Mouse (Mus musculus): ENCODE data around the gene Iqgap2. TPM values are rescaled to one million over a fixed set of nuclear protein-coding genes. Genes with fewer than 3 reads are reported as not detected.
A peak's percentile ranks its signal among the peaks of the same experiment; 100 is the strongest.

The Iqgap2 gene
- polyA plus RNA-seq, 1 experiment from 2014 or later: 9.6 TPM

DNA sequence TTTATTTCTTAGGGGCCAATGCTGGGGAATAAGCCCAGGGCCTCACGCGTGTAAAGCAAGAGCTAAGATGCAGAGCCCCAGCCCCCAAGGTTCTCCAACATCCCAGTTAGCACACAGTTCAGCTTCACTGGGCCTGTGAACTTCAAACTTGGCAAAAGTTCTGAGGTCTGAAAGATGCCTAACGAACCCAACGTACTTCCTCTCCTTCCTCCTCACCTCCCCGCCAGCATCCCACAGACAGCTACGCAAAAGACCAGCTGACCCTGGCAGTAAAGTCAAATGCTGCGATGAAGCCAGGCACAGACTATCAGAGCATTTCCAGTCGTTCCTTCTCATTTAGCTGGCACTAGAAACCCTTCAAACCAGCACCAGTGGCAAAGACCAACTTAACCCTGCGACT is 10.3 kb downstream of the Iqgap2 start:
- Histone ChIP-seq H3K4me2 (no peak overlapping the region), H3K4me1 (peaks cover 12% of the 10 kb centered on the region), H3K4me3 (no peak overlapping the region), H3K9ac (no peak overlapping the region), H3K27me3 (no peaks in the 10 kb centered on the region), H3K9me3 (no peaks in the 10 kb centered on the region), H3K27ac (no peak overlapping the region), H3K36me3 (no peaks in the 10 kb centered on the region)
- WGBS: 67% methylated on average over 9 of the region's 9 CpGs
- ATAC-seq (ENCODE audit: insufficient number of reproducible peaks, low FRiP score, low TSS enrichment, low read depth): no peak

DNA sequence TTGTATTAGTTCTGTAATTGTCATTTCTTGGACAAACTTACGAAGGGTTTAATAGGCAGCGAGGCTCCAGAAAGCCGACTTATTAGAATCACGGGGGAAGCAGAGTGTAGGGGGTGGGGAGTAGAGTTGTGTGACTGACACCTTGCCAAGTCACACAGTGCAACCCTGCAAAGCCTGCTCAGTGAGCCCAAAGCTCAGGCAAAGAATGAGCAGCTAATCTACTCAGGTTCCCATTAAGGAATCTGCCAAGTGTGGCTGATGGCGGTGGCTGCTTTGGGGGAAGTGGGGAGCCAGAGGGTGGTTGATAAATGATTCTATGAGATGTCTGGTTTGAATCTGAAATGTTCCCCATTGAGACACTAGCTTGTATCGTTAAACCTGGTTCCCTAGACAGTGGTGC is 11.1 kb downstream of the Iqgap2 start:
- 39% methylated on average over 6 of the region's 6 CpGs for WGBS
- Histone ChIP-seq H3K9ac (no peak overlapping the region), H3K4me3 (no peak overlapping the region), H3K36me3 (no peaks in the 10 kb centered on the region), H3K27ac (no peak overlapping the region), H3K4me2 (0 out of 2 replicates have a peak overlapping the region, but pooled peaks have one; percentile 12), H3K27me3 (no peaks in the 10 kb centered on the region), H3K9me3 (no peaks in the 10 kb centered on the region), H3K4me1 (peaks cover 12% of the 10 kb centered on the region)
- 0 out of 2 replicates have a peak, but pooled peaks have one; percentile 63 for ATAC-seq (ENCODE audit: insufficient number of reproducible peaks, low FRiP score, low TSS enrichment, low read depth)

DNA sequence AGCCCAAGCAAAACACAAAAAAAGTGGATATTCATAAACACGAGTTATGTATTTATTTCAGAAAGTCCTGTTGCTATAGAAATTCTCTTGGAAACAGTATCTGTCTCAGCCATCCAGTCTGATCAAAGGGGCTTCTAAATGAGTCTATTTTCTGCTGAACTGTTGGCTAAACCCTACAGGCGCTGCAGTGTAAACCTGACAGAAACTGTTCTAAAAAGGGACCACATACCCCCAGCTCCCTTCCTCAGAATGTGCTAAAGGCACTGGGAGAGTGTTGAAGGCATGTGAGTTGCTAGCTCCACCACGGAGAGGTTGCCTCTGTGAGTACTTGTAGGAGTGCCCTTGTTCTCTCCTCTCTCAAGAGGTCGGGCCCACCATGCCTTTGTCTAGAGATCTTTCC is 19.7 kb downstream of the Iqgap2 start:
- Histone ChIP-seq H3K27me3 (no peaks in the 10 kb centered on the region), H3K4me1 (peaks cover 10% of the 10 kb centered on the region; the same call in 1 of the 2 replicates), H3K9ac (no peak overlapping the region), H3K36me3 (no peaks in the 10 kb centered on the region), H3K4me3 (no peak overlapping the region), H3K4me2 (no peak overlapping the region), H3K27ac (no peak overlapping the region), H3K9me3 (no peaks in the 10 kb centered on the region)
- ATAC-seq (ENCODE audit: insufficient number of reproducible peaks, low FRiP score, low TSS enrichment, low read depth): no peak
- 70% methylated on average over 4 of the region's 4 CpGs for WGBS

DNA sequence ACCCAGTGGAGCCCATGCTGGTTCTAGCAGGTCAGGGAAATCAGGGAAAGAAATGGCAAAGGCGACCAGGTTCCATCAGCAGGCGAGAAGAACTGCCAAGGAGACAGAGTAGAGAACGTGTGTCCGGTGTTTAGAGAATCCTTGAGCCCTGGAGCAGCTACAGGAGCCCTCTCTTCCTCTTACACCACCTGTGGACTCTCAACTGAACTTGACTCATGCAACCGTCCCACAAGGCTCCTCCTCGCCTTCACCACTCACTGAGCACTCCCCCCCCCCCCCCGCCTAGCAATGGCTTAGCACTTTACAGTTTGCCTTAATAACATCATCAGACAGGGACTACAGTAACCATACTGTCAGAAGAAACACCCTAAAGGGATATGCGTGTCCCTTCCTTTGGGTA is 21.1 kb downstream of the Iqgap2 start:
- no peaks in the 10 kb centered on the region for H3K9me3 ChIP-seq
- no peak overlapping the region for H3K4me2 ChIP-seq
- H3K36me3 ChIP-seq: no peaks in the 10 kb centered on the region
- H3K4me1 ChIP-seq: peaks cover 10% of the 10 kb centered on the region; the same call in 1 of the 2 replicates
- no peak overlapping the region for H3K27ac ChIP-seq
- H3K4me3 ChIP-seq: no peak overlapping the region
- WGBS: 84% methylated on average over 6 of the region's 8 CpGs
- H3K9ac ChIP-seq: no peak overlapping the region
- no peaks in the 10 kb centered on the region for H3K27me3 ChIP-seq
- ATAC-seq (ENCODE audit: insufficient number of reproducible peaks, low FRiP score, low TSS enrichment, low read depth): no peak

DNA sequence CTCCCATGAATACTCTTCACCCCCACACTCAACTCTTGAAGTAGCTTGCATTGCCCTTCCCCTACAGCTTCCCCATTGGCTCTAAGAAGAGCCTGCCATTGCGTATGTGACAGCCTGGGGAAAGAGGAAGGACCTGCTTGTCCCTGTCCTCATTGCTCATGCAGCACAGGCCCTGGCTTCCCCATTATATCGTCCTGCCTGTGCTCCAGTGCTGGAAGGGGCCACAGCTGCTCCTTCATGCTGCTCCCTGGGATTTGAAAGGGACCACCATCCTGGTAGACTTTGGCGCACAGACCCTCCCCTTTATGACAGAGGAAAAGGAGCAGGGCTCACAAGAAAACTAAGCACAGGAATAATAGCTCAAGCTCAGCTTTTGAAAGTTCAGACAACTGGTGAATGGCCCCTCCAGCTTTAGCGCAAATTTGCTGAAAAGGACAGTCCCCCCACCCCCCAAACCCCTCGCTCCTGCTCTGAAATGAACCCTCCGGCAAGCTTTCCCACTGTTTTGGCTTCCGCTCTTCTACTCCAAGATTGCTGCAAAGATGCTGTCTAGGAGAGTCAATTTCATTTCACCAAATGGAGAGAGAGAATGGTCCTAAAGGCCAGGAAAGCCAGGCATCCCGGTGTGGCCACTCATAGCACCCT is 22.7 kb downstream of the Iqgap2 start:
- H3K36me3 ChIP-seq: no peaks in the 10 kb centered on the region
- no peak overlapping the region for H3K4me2 ChIP-seq
- ATAC-seq (ENCODE audit: insufficient number of reproducible peaks, low FRiP score, low TSS enrichment, low read depth): no peak
- no peaks in the 10 kb centered on the region for H3K9me3 ChIP-seq
- no peaks in the 10 kb centered on the region for H3K27me3 ChIP-seq
- H3K4me3 ChIP-seq: no peak overlapping the region
- peaks cover 10% of the 10 kb centered on the region; the same call in 1 of the 2 replicates for H3K4me1 ChIP-seq
- no peak overlapping the region for H3K9ac ChIP-seq
- WGBS: 73% methylated on average over 8 of the region's 8 CpGs
- no peak overlapping the region for H3K27ac ChIP-seq

DNA sequence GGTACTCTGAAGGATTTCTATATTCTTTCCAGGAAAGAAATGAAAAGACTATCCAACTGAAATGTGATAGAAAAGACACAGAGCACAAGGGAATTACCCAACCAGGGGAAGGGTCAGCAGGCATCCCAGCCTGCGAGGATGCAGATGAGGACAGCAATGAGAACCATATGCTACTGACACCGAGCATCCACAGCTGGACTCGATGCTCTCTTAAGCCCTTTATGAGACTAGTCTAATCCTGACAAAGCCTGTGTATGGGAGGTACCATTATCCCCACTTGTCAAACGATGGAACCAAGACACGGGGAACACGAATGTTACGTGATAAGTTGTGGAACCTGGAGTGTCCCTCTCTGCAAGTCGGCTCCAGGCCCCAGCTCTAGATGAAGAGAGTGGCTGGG is 29.5 kb downstream of the Iqgap2 start:
- no peak for ATAC-seq (ENCODE audit: insufficient number of reproducible peaks, low FRiP score, low TSS enrichment, low read depth)
- WGBS: 42% methylated on average over 8 of the region's 8 CpGs
- Histone ChIP-seq H3K9me3 (no peaks in the 10 kb centered on the region), H3K4me3 (no peak overlapping the region), H3K27me3 (no peaks in the 10 kb centered on the region), H3K4me2 (no peak overlapping the region), H3K36me3 (no peaks in the 10 kb centered on the region), H3K27ac (no peak overlapping the region), H3K9ac (no peak overlapping the region), H3K4me1 (peaks cover 7% of the 10 kb centered on the region)

DNA sequence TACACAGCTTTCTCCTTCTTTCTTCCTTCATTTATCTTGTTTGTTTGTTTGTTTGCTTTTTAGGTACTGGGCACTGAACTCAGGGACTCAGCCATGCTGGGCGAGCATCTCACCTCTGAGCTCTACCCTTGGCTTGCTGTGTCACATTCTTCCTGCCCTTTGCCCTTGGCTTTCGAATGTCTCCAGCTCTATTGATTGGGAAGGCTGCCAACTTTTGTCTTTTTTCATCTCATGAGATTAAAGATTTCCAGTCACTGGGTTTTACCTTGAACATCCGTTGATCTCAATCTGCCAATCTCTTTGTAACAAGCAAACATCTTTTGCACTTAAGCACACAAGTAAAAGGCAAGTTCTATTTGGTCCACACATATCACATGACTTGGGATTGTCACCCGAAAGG is 32.5 kb downstream of the Iqgap2 start:
- Histone ChIP-seq H3K4me1 (peaks cover 7% of the 10 kb centered on the region), H3K9ac (no peak overlapping the region), H3K4me3 (no peak overlapping the region), H3K4me2 (no peak overlapping the region), H3K36me3 (no peaks in the 10 kb centered on the region), H3K9me3 (no peaks in the 10 kb centered on the region), H3K27ac (no peak overlapping the region), H3K27me3 (no peaks in the 10 kb centered on the region)
- 67% methylated on average over 4 of the region's 4 CpGs for WGBS
- no peak for ATAC-seq (ENCODE audit: insufficient number of reproducible peaks, low FRiP score, low TSS enrichment, low read depth)

DNA sequence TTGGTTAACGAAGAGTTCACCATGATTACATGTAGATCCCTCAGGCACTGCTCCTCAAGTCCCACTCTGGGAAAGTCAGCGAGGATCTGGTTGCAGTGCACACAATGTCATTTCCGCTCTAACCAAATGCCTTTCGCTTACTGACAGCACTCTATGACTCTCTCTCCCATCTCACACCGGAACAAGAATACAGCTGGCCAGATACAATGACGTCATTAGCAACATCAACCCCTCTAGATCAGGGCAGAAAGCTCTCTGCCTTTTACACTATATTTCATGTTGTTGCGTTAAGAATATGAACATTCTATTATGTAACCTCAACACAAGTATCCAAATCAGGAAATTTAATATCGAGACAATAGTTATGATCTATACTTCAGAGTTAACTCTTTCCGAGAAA is 32.9 kb downstream of the Iqgap2 start:
- H3K9ac ChIP-seq: no peak overlapping the region
- no peaks in the 10 kb centered on the region for H3K27me3 ChIP-seq
- no peak overlapping the region for H3K27ac ChIP-seq
- no peak overlapping the region for H3K4me2 ChIP-seq
- 85% methylated on average over 9 of the region's 9 CpGs for WGBS
- no peak overlapping the region for H3K4me3 ChIP-seq
- H3K4me1 ChIP-seq: peaks cover 7% of the 10 kb centered on the region
- H3K9me3 ChIP-seq: no peaks in the 10 kb centered on the region
- no peaks in the 10 kb centered on the region for H3K36me3 ChIP-seq
- ATAC-seq (ENCODE audit: insufficient number of reproducible peaks, low FRiP score, low TSS enrichment, low read depth): no peak

DNA sequence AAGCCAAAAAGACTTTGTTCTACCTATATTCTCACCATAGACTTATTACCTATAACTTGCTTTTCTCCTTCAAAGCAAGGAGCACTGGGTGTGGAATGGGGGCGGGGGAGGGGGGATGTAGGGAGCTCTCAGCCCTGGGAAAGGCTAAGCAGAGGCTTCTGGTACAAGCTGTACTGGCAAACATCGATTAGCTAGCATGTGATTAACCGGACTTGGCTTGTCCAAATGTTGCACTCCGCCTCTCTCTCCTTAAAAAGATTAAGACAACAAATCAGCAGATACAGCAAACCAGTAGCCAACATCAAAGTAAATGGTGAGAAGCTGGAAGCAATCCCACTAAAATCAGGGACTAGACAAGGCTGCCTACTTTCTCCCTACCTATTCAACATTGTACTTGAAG is 36.2 kb downstream of the Iqgap2 start:
- Histone ChIP-seq H3K36me3 (no peaks in the 10 kb centered on the region), H3K4me2 (no peak overlapping the region), H3K27me3 (no peaks in the 10 kb centered on the region), H3K4me1 (peaks cover 1% of the 10 kb centered on the region; the same call in 1 of the 2 replicates), H3K4me3 (no peak overlapping the region), H3K27ac (no peak overlapping the region), H3K9ac (no peak overlapping the region), H3K9me3 (no peaks in the 10 kb centered on the region)
- 76% methylated on average over 4 of the region's 4 CpGs for WGBS
- ATAC-seq (ENCODE audit: insufficient number of reproducible peaks, low FRiP score, low TSS enrichment, low read depth): no peak

DNA sequence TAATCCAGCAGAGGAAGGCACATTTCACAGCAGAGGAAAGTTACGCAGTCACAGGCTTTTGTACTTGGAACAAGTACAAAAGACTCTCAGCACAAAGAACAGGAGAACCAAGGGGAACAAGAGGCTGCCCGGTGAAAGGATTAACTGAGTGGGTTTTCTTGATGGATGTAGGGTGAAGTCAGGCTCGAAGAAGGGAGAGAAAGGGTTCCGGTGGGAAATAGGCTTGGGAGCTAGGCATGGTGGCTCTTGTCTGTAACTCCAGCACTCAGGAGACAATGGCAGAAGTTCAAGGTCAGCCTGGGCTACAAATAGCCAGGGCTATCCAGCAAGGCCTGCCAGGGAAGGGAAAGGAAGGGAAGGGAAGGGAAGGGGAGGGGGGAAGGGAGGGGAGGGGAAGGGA is 40.1 kb downstream of the Iqgap2 start:
- Histone ChIP-seq H3K4me1 (0 out of 2 replicates have a peak, but pooled peaks cover 3% of the 10 kb centered on the region), H3K36me3 (no peaks in the 10 kb centered on the region), H3K9me3 (no peaks in the 10 kb centered on the region), H3K4me3 (no peak overlapping the region), H3K4me2 (no peak overlapping the region), H3K27me3 (no peaks in the 10 kb centered on the region), H3K9ac (no peak overlapping the region), H3K27ac (no peak overlapping the region)
- 66% methylated on average over 4 of the region's 4 CpGs for WGBS
- no peak for ATAC-seq (ENCODE audit: insufficient number of reproducible peaks, low FRiP score, low TSS enrichment, low read depth)

DNA sequence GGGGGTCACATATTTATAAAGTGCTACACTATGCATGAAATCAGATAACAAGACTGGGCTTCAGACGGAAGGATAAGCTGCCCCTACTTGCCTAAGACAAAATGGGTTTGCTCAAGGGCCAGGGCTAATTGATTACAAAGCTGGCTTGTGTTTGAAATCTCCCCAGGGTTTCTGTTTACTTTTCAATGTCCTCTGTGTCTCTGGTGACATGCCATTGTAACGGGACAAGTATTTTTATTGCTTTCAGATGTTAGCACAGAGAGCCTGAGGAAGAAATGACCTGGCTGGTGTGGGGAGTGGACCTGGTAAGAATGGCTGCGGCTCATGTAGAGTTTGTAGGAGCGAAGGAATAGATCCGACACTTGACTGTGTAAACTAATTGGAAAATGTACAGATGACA is 41.3 kb downstream of the Iqgap2 start:
- Histone ChIP-seq H3K27ac (no peak overlapping the region), H3K27me3 (no peaks in the 10 kb centered on the region), H3K9ac (no peak overlapping the region), H3K4me2 (no peak overlapping the region), H3K4me1 (0 out of 2 replicates have a peak, but pooled peaks cover 3% of the 10 kb centered on the region), H3K9me3 (no peaks in the 10 kb centered on the region), H3K4me3 (no peak overlapping the region), H3K36me3 (no peaks in the 10 kb centered on the region)
- WGBS: 41% methylated on average over 5 of the region's 5 CpGs
- ATAC-seq (ENCODE audit: insufficient number of reproducible peaks, low FRiP score, low TSS enrichment, low read depth): no peak

DNA sequence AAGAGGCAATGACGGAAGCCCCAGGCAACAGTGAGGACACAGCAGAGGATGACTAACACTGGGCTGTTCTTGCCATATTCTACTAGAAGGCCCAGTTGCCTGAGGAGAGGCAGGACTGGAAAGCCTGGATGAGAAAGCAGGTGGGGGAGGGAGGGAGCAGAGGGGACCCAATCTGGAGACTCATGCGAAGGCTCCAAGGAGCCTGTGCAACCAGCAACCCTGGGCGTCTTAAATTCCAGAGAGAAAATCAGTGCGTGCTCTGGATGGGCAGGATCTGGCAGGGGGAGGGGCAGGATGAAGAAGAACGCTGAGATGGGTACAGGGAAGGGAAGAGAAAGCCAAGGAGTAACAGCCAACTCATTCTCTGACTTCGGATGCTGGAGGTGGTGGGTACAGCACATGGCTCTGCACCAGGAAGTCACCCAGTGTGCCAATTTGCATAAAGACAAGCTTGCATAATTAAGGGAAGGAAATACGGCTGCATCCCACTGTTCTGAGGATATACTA is 42.2 kb downstream of the Iqgap2 start:
- Histone ChIP-seq H3K4me2 (no peak overlapping the region), H3K9ac (no peak overlapping the region), H3K36me3 (no peaks in the 10 kb centered on the region), H3K4me1 (0 out of 2 replicates have a peak, but pooled peaks cover 3% of the 10 kb centered on the region), H3K4me3 (no peak overlapping the region), H3K9me3 (no peaks in the 10 kb centered on the region), H3K27me3 (no peaks in the 10 kb centered on the region), H3K27ac (no peak overlapping the region)
- 34% methylated on average over 7 of the region's 7 CpGs for WGBS
- ATAC-seq (ENCODE audit: insufficient number of reproducible peaks, low FRiP score, low TSS enrichment, low read depth): no peak

Data from limb, embryonic 15.5 days (tissue).